Mouse (Mus musculus) liver, adult 2 months (tissue): ENCODE measurements at regions not wholly inside any gene's neighbourhood (a gene's known extent, or its start where the extent isn't known, plus 50 kb on each side); places are given as distances from the start of the nearest gene placed in this dataset.

Experiments
- CTCF ChIP-seq: fragments of 200-500 bp; IDR thresholded peaks from 2 replicates; pipeline ENCODE4 v1.5.1; 2011; ENCODE audit warnings: low read depth, low read length, control low read depth
- POLR2A ChIP-seq: fragments of 200-500 bp; IDR thresholded peaks from 2 replicates; pipeline ENCODE4 v1.6.1; 2011; ENCODE audit warnings: low read length, control low read depth; ENCODE audit not compliant: insufficient read depth; ENCODE audit errors: extremely low read depth

GRCm38 (mm10) chr7:90037736-90038135 is 57.0 kb upstream of the Eed start:
- TF ChIP-seq CTCF (no peak), POLR2A (no peak)
